Mouse (Mus musculus): ENCODE measurements at regions not wholly inside any gene's neighbourhood (a gene's known extent, or its start where the extent isn't known, plus 50 kb on each side); places are given as distances from the start of the nearest gene placed in this dataset.

GRCm38 (mm10) chr6:112167487-112167886, 106.1 kb upstream of the Lmcd1 start:
- Histone ChIP-seq H3K27me3 (replicated peaks) (no peaks in the 10 kb centered on the region), H3K36me3 (no peaks in the 10 kb centered on the region), H3K9ac (no peak overlapping the region), H3K4me2 (no peak overlapping the region), H3K9me3 (no peaks in the 10 kb centered on the region), H3K4me1 (no peaks in the 10 kb centered on the region), H3K4me3 (no peak overlapping the region), H3K27ac (replicated peaks) (no peak overlapping the region)
- no peak for ATAC-seq (ENCODE audit: extremely low read depth, insufficient number of reproducible peaks, low FRiP score, low TSS enrichment)
- WGBS, result 83% methylated on average over 3 of the region's 3 CpGs

GRCm38 (mm10) chr6:112176344-112176743, 97.2 kb upstream of the Lmcd1 start:
- no peaks in the 10 kb centered on the region for H3K27me3 ChIP-seq (replicated peaks)
- no peak for ATAC-seq (ENCODE audit: extremely low read depth, insufficient number of reproducible peaks, low FRiP score, low TSS enrichment)
- H3K36me3 ChIP-seq, result no peaks in the 10 kb centered on the region
- H3K9me3 ChIP-seq, result peaks cover 5% of the 10 kb centered on the region
- peak overlapping the region; percentile 58 for H3K27ac ChIP-seq (replicated peaks)
- H3K4me2 ChIP-seq, result no peak overlapping the region
- peaks cover 10% of the 10 kb centered on the region for H3K4me1 ChIP-seq
- no peak overlapping the region for H3K9ac ChIP-seq
- WGBS, result 17% methylated on average over 2 of the region's 2 CpGs
- no peak overlapping the region for H3K4me3 ChIP-seq

- no peaks in the 10 kb centered on the region for H3K36me3 ChIP-seq
- no peaks in the 10 kb centered on the region for H3K27me3 ChIP-seq (replicated peaks)
- no peak overlapping the region for H3K4me2 ChIP-seq
- no peak overlapping the region for H3K9ac ChIP-seq
- ATAC-seq (ENCODE audit: extremely low read depth, insufficient number of reproducible peaks, low FRiP score, low TSS enrichment), result no peak
- WGBS, result 85% methylated on average over 2 of the region's 2 CpGs
- H3K4me1 ChIP-seq, result no peaks in the 10 kb centered on the region
- no peak overlapping the region for H3K4me3 ChIP-seq
- H3K27ac ChIP-seq (replicated peaks), result no peak overlapping the region
- no peaks in the 10 kb centered on the region; the same call in 1 of the 2 replicates for H3K9me3 ChIP-seq
These were observed 85.9 kb upstream of the Lmcd1 start for GRCm38 (mm10) chr6:112187636-112188035.

- Histone ChIP-seq H3K27me3 (replicated peaks) (no peaks in the 10 kb centered on the region), H3K4me1 (no peaks in the 10 kb centered on the region), H3K9ac (no peak overlapping the region), H3K4me2 (no peak overlapping the region), H3K27ac (replicated peaks) (no peak overlapping the region), H3K4me3 (no peak overlapping the region), H3K36me3 (no peaks in the 10 kb centered on the region), H3K9me3 (no peaks in the 10 kb centered on the region; the same call in 1 of the 2 replicates)
- 40% methylated on average over 6 of the region's 6 CpGs for WGBS
- ATAC-seq (ENCODE audit: extremely low read depth, insufficient number of reproducible peaks, low FRiP score, low TSS enrichment), result no peak
These were observed 82.5 kb upstream of the Lmcd1 start for GRCm38 (mm10) chr6:112191032-112191431.

GRCm38 (mm10) chr6:112197445-112197844, 76.1 kb upstream of the Lmcd1 start:
- WGBS, result 9% methylated on average over 16 of the region's 16 CpGs
- peak; percentile 33 for ATAC-seq (ENCODE audit: extremely low read depth, insufficient number of reproducible peaks, low FRiP score, low TSS enrichment)
- Histone ChIP-seq H3K9ac (peak overlapping the region; percentile 66), H3K4me2 (peak overlapping the region; percentile 65), H3K9me3 (no peaks in the 10 kb centered on the region; the same call in 1 of the 2 replicates), H3K4me1 (peaks cover 8% of the 10 kb centered on the region), H3K27ac (replicated peaks) (no peak overlapping the region), H3K4me3 (peak overlapping the region; percentile 37), H3K36me3 (no peaks in the 10 kb centered on the region), H3K27me3 (replicated peaks) (no peaks in the 10 kb centered on the region)

GRCm38 (mm10) chr6:112199241-112199640, 74.3 kb upstream of the Lmcd1 start:
- H3K36me3 ChIP-seq, result no peaks in the 10 kb centered on the region
- no peak overlapping the region for H3K27ac ChIP-seq (replicated peaks)
- WGBS, result 60% methylated on average over 4 of the region's 4 CpGs
- no peak overlapping the region for H3K4me2 ChIP-seq
- H3K9me3 ChIP-seq, result no peaks in the 10 kb centered on the region
- H3K27me3 ChIP-seq (replicated peaks), result no peaks in the 10 kb centered on the region
- ATAC-seq (ENCODE audit: extremely low read depth, insufficient number of reproducible peaks, low FRiP score, low TSS enrichment), result no peak
- H3K4me3 ChIP-seq, result no peak overlapping the region
- peaks cover 17% of the 10 kb centered on the region for H3K4me1 ChIP-seq
- H3K9ac ChIP-seq, result no peak overlapping the region

- Histone ChIP-seq H3K4me3 (no peak overlapping the region), H3K27ac (replicated peaks) (no peak overlapping the region), H3K4me2 (no peak overlapping the region), H3K27me3 (replicated peaks) (no peaks in the 10 kb centered on the region), H3K9me3 (no peaks in the 10 kb centered on the region), H3K4me1 (peaks cover 17% of the 10 kb centered on the region), H3K36me3 (no peaks in the 10 kb centered on the region), H3K9ac (no peak overlapping the region)
- ATAC-seq (ENCODE audit: extremely low read depth, insufficient number of reproducible peaks, low FRiP score, low TSS enrichment), result no peak
- WGBS, result 34% methylated on average over 4 of the region's 4 CpGs
These were observed 71.4 kb upstream of the Lmcd1 start for GRCm38 (mm10) chr6:112202120-112202519.

- Histone ChIP-seq H3K9ac (0 out of 2 replicates have a peak overlapping the region, but pooled peaks have one; percentile 15), H3K4me1 (peaks cover 17% of the 10 kb centered on the region), H3K36me3 (no peaks in the 10 kb centered on the region), H3K9me3 (no peaks in the 10 kb centered on the region), H3K4me2 (no peak overlapping the region), H3K27me3 (replicated peaks) (no peaks in the 10 kb centered on the region), H3K4me3 (no peak overlapping the region), H3K27ac (replicated peaks) (no peak overlapping the region)
- no peak for ATAC-seq (ENCODE audit: extremely low read depth, insufficient number of reproducible peaks, low FRiP score, low TSS enrichment)
- WGBS, result 12% methylated on average over 2 of the region's 2 CpGs
These were observed 70.2 kb upstream of the Lmcd1 start for GRCm38 (mm10) chr6:112203321-112203720.

GRCm38 (mm10) chr6:112204956-112205355, 68.6 kb upstream of the Lmcd1 start:
- WGBS, result 79% methylated on average over 2 of the region's 2 CpGs
- Histone ChIP-seq H3K27me3 (replicated peaks) (no peaks in the 10 kb centered on the region), H3K36me3 (no peaks in the 10 kb centered on the region), H3K9ac (no peak overlapping the region), H3K4me1 (peaks cover 18% of the 10 kb centered on the region), H3K9me3 (no peaks in the 10 kb centered on the region), H3K4me2 (no peak overlapping the region), H3K4me3 (no peak overlapping the region), H3K27ac (replicated peaks) (no peak overlapping the region)
- ATAC-seq (ENCODE audit: extremely low read depth, insufficient number of reproducible peaks, low FRiP score, low TSS enrichment), result no peak

- no peaks in the 10 kb centered on the region for H3K36me3 ChIP-seq
- no peak overlapping the region for H3K4me3 ChIP-seq
- H3K27me3 ChIP-seq (replicated peaks), result no peaks in the 10 kb centered on the region
- no peak overlapping the region for H3K4me2 ChIP-seq
- no peak overlapping the region for H3K27ac ChIP-seq (replicated peaks)
- 79% methylated on average over 11 of the region's 11 CpGs for WGBS
- H3K4me1 ChIP-seq, result peaks cover 24% of the 10 kb centered on the region
- no peaks in the 10 kb centered on the region for H3K9me3 ChIP-seq
- H3K9ac ChIP-seq, result no peak overlapping the region
- no peak for ATAC-seq (ENCODE audit: extremely low read depth, insufficient number of reproducible peaks, low FRiP score, low TSS enrichment)
These were observed 68.0 kb upstream of the Lmcd1 start for GRCm38 (mm10) chr6:112205420-112205995.

- 35% methylated on average over 5 of the region's 5 CpGs for WGBS
- Histone ChIP-seq H3K9ac (no peak overlapping the region), H3K27me3 (replicated peaks) (no peaks in the 10 kb centered on the region), H3K9me3 (no peaks in the 10 kb centered on the region), H3K36me3 (no peaks in the 10 kb centered on the region), H3K27ac (replicated peaks) (no peak overlapping the region), H3K4me2 (no peak overlapping the region), H3K4me3 (no peak overlapping the region), H3K4me1 (peaks cover 23% of the 10 kb centered on the region)
- no peak for ATAC-seq (ENCODE audit: extremely low read depth, insufficient number of reproducible peaks, low FRiP score, low TSS enrichment)
These were observed 66.3 kb upstream of the Lmcd1 start for GRCm38 (mm10) chr6:112207229-112207628.

GRCm38 (mm10) chr6:112210238-112210950, 63.2 kb upstream of the Lmcd1 start:
- no peaks in the 10 kb centered on the region for H3K36me3 ChIP-seq
- peaks cover 11% of the 10 kb centered on the region for H3K4me1 ChIP-seq
- H3K9ac ChIP-seq, result no peak overlapping the region
- WGBS, result 46% methylated on average over 8 of the region's 8 CpGs
- no peaks in the 10 kb centered on the region for H3K9me3 ChIP-seq
- no peaks in the 10 kb centered on the region for H3K27me3 ChIP-seq (replicated peaks)
- peak; percentile 80; the same call in 1 of the 2 replicates for ATAC-seq (ENCODE audit: extremely low read depth, insufficient number of reproducible peaks, low FRiP score, low TSS enrichment)
- no peak overlapping the region for H3K4me3 ChIP-seq
- peak overlapping the region; percentile 82 for H3K27ac ChIP-seq (replicated peaks)
- no peak overlapping the region for H3K4me2 ChIP-seq
